Mouse (Mus musculus) neutrophil, adult 5-6 weeks (primary cell): ENCODE results near the gene Rhebl1. TPM values are rescaled to one million over a fixed set of nuclear protein-coding genes. Genes with fewer than 3 reads are reported as not detected.

Experiments
- ATAC-seq: fragments of 151-379, 151-347 bp; 2 replicates; pipeline ENCODE4 v1.8.0; 2017; ENCODE audit warnings: mild to moderate bottlenecking, moderate TSS enrichment; ENCODE audit not compliant: insufficient number of reproducible peaks, poor library complexity, low FRiP score, severe bottlenecking; ENCODE audit errors: extremely low read depth
- total RNA-seq: library from RNA; stranded (forward); fragments of 200-1000 nt; gene quantifications from 2 replicates; pipeline ENCODE4 v1.2.3, GENCODE M21; 2017

The Rhebl1 gene
- total RNA-seq, 1 experiment from 2014 or later = 18.3 TPM

DNA sequence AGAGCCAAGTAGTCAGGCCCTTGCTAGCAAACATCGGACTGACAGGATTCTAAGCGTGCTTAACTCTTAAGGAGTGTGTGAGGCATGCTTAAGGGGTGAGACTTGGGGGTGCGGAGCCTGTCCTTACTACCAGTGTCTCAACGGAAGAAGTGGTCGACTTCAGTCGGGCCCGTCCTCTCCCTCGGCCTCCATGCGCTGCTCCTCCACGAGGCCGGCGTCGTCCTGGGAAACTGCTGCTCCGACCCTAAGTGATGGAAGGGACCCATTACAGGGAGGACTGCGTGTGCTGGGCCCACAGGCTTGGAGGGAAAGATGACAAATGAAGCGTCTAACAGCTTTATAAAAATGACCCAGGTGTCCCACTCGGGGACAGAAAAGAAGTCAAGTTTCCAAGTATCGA lies 33.4 kb downstream of the Rhebl1 start:
- ATAC-seq = no peak

DNA sequence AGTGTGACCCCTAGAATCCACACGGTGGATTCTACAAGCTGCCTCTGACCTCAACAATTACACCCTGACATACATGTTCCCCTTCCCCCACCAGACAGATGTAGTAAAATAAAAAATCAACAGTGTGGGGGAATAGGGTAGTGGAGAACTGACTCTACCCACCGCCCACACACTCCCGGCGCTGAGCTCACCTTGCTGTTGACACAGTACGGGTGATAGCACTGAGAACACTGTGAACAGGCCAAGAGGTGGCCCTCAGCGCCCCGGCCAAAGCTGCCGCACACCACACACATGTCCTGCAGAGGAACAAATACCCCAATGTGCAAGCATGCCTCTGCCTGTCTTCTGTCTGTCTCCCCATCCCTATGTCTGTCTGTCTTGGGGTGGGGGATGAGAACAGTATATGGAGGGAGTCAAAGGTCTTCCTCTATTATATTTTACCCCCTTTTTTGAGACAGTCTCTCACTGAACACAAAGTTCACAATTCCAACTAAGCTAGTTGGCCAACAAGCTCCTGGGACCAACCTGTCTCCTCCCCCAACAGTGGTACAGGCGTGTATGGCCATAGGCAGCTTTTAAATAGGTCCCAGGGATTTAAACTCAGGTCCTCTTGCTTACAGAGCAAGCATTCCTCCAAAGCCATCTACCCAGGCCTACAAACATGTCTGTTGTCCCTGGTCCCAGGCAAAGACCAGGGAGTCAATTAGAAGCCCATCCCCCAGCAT lies 34.9 kb downstream of the Rhebl1 start:
- ATAC-seq = no peak

DNA sequence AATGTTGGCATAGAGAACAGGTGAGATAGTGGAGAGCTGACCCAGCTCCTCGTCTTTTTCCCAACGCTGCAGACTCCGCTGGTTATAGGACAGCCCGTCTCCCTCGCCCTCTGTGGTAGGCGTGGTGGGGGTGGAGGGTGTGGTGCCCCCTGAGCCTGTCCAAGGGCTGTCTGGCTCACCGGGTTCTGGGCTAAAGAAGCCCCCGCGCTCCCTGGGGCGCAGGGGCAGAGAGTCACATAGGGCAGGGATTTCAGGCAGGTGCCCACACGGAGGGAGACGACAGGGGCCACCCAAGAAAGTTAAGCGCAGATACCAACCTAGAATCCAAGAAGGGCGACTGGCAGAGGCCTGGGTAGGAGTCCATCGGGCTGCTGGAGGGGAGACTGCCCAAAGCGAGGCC lies 40.1 kb downstream of the Rhebl1 start:
- no peak for ATAC-seq

DNA sequence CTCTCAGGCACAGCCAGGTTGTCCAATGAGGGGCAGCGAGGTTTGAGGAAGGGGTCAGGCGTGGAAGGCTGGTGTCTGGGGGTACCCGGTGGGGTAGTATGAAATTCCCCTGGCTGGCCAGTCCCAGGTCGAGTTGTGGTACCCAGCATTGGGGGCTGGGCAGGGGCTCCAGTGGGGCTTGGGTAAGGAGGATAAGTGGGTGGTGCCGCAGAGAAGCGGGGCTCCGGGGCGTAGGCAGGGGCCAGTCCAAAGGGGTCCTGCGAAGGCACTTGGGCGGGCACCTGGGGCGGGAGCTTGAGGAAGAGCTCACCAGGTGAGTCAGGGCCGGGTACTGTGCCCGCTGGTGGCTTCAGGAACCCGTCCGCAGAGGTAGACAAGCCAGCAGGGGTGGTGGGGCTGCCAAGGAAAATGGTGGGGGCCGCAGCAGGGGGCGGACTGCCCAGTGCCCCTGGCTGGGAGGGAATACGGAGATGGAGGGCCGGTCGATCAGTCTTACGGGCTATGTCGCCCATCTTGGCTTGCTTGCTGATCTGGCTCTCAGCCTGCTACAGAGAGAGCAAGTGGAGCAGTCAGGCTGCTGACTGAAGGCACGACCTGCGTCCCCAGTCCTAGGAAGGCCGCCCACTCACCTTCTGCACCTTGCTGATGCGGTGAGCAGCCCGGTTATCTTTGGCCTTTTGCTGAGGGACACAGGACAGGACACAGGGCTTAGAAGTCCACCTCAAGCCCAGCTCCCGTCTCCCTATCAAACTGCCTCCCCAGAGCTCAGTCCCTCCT lies 41.0 kb downstream of the Rhebl1 start:
- no peak for ATAC-seq

DNA sequence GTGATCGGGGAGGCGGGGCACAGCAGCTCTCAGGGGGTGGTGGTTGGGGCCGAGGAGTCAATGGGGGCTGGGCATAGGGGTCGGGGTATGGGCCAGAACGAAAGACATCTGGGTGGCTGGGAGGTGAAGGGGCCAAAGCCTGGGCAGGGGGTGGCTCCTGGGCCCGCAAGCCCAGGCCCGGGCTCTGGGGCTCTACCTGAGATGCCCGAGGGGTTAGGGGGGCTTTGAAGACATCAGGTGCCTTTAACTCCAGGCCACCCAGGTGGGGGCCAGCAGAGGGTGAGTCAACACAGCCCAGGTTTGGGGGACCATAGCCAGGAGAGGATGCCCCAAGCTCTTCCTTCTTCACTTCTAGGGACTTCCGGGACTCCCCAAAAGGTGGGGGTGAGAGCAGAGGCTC lies 41.6 kb downstream of the Rhebl1 start:
- no peak for ATAC-seq

DNA sequence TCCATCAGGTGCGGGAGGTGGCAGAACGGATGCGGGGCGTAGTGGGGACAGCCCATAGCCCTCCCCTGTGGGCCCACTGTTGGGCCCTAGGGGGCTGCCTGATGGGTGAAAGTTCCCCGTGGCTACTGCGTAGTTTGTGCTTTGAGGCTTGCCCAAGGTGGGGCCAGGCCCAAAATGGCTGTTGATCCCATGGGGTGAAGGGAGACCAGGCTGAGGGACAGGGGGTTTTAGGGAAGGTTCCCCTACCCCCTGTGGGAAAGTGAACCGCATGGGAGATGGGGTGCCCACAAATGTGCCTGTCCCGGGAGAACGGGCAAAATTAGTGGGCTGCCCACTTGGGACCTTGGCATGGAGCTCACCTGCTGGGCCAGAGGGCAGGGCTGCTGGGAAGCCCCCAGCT lies 42.3 kb downstream of the Rhebl1 start:
- no peak for ATAC-seq

DNA sequence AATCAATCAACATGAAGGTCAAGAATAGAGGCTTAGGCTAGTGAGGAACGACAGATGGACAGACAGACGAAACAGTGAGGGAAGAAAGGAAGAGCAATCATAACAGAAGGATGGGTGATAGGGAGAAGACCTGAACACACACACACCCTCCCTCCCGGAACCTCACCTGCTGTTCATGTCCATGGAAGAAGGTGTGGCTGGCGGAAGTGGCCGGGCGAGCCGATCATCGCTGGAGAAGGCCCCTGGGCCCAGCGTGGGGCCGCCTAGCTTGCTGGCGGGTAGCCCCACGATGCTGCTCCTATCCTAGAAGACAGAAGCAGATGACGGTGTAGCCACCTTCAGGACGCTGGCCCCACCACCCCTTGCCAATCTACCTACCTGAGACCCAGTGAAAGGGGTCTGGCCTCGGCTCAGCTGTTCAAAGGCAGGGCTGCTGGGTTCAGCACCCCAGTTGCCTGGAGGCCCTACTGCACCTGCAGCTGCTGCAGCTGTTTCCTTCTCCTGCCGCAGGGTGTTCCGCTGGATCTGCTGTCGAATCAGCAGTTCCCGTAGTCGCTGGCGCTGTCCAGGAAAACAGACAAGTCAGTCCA lies 43.0 kb downstream of the Rhebl1 start:
- ATAC-seq = no peak

DNA sequence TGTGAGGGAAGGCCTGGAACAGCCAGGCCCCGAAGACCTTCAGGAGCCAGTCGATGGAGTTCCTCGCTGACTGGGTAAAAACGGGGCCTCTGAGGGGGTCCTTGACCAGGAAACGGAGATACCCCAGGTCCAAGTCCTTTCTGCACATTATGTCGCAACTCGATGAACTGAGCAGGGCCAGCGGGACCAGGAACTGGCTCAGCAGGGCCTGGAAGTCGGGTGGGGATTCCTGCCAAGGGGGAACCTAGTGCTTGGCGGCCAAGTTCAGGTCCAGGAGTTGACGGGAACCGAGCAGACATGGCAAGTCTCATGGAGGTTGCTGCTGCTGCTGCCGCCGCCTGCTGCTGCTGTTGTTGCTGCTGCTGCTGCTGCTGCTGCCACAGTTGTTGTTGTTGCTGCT lies 43.7 kb downstream of the Rhebl1 start:
- ATAC-seq = no peak

DNA sequence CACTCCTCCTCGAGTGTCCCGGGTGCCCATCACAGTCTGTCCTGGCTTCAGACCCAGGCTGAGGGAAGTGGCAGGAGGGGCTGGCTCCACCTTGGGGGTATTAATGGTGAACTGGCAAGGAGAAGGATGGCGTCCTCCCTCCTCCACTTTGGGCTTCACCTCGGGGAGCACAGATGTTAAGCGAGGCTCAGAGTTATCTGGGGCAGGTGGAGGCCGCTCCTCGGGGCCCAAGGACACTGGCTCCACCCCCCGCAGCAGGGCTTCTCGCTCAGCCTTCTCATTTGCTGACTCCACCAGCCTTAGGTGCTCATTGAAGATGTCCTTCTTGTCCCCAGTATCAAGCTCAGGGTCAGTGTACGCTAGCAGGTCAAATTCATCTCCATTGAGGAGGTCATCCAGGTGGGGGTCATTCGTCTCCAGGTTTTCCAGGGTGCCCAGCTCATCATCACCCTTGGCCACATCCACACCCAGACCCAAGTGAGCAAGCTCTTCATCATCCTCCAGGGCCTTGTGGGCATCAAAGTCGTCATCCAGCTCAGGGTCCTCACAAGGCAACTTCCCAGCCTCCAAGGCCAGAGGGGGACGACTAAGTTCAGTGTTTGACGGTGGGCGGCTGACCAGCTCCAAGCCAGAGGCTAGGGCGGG lies 44.3 kb downstream of the Rhebl1 start:
- ATAC-seq = no peak

DNA sequence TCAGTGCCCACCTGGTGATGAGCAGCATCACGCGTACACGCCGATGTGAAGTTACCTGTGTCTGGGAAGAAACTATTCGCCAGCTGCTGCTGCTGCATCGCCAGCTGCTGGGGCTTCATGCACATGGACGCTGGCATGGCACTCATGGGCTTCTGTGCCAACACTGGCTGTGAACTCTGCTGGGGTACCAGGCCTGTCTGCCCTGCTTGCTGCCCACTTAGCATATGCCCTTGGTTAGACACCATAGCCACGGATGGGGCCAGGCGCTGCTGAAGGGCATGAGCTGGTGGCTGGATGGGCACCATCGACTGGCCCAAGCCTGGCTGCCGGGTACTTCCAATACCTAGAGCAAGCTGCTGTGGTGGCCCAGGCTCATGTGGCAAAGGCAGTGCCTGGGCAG lies 45.2 kb downstream of the Rhebl1 start:
- ATAC-seq = no peak

DNA sequence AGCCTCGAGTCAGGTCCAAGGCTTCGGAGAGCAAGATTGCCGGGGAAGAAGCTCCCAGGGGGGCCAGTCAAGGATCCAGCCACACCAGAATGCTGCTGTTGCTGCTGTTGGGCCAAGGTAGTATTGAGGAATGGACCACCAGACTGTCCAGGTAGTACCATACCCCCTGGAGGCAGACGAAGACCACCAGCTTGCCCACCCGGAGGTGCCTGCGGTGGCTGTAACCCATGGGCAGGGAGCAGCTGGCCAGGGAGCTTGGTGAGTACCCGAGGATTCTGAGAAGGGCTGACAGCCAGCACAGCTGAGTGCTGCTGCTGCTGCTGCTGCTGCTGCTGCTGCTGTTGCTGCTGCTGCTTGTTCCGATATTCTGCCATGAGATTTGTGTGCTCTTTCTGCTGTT lies 48.2 kb downstream of the Rhebl1 start:
- ATAC-seq = no peak

DNA sequence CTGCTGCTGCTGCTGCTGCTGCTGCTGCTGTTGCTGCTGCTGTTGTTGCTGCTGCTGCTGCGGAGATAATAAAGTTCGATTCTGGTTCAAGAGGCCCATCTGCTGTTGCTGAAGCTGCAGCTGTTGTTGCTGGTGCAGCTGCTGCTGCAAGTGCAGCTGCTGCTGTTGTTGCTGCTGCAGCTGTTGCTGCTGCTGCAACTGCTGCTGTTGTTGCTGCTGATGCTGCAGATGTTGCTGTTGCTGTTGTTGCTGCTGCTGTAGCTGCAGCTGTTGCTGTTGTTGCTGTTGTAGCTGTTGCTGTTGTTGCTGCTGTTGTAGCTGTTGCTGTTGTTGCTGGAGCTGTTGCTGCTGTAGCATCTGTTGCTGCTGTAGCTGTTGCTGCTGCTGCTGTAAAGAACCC lies 49.2 kb downstream of the Rhebl1 start:
- ATAC-seq = no peak

DNA sequence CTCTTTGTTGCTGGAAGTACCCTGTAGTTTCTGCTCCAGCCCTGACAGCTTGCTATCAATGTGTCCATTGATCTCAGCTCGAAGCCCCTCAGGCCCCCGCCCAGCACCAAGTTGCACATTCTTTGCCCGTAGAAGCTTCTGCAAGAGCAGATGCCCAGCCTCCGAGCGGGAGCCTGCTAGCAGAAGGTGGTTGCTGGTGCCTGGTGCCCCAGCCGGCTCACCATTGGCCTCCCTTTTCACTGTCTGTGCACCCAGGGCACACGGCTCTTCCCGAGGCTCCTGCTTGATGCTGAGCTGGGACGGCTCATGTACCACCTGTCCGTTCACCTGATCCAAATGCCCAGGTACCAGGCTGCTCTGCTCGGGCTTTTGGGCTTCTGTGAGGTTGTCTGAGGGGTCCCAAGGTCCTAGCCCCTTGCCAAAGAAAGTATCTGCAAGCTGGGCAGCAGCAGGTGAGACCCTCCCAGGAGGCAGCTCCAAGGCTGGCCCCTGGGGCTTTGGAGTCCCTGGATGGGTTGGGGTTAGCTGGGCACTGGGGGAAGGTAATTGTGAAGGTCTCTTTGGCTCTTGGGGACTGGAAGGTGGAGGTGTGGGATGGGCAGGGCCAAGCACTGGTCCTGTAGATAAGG lies 50.6 kb downstream of the Rhebl1 start:
- ATAC-seq = no peak

DNA sequence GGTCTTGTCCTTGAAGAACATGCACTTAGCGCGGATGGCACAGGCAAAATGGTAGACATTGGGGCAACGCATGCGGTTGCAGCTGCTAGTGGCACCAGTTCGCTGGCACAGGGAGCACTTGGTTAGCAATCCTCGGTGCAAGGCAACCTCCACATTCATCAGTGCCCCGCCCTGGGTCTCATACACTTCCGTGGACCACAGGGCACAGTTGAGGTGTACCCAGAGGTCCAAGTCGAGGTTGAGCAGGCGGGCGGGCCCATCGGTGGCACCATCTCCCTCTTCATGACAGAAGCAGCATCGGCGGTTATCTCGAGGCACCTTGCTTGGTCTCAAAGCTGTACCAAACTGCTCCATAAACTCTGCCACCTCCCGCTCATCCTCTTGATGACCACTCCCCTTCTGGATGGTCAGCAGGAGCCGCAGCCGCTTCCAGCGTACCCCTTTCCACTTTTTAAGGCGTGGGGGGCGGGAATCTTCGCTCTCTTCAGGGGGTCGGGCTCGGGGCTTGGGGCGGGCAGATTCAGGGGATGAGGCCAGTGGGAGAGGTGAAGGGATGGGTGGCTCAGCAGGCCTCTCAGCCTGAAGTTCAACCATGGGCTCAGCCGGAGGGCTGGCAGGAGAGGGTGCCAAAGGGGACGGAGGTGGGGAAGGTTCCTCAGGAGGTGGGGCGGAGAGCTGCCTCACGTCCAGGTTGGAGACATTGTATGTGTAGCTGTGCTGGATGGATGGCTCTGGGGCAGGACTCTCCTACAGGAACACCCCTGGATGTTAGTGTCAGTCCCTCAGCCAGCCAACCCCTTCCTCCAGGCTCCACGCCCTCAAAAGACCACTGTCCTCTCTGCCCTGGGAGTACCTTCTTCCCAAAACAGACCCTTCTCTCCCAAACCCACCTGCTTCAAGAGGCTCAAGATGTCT lies 54.4 kb downstream of the Rhebl1 start:
- ATAC-seq = no peak

DNA sequence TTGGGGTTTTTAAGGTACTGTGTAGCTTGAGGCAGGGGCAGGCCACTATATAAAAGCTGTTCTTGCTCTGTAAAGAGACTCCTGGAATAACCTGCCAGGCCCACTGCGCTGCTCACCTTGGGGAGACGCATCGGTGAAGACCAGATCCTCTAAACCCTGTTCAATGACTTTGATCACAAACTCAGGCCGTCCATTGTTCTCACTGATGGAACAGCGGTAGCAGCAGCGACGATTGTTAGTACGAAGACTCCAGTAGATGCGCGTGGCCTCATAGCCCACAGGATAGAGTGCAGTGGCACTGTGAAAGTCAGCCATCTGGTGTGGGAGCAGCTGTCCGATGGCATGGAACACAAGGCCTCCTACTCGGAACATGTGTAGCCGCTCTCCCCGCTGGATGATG lies 55.2 kb downstream of the Rhebl1 start:
- ATAC-seq = no peak

DNA sequence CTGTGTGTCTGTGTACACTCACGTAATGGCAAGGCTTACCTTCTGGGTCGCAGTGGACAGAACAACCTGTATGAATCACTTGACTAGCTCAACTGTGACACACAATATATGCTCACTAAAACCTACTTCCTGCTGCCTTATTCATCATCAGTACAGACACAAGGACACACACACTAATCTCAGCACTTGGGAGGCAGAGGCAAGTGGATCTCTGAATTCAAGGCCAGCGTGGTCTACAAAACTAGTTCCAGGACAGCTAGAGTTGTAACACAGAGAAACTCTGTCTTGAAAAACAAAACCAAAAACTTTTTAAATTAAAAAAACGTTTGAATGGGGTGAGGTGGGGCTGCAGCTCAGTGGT lies 56.6 kb downstream of the Rhebl1 start:
- no peak for ATAC-seq

DNA sequence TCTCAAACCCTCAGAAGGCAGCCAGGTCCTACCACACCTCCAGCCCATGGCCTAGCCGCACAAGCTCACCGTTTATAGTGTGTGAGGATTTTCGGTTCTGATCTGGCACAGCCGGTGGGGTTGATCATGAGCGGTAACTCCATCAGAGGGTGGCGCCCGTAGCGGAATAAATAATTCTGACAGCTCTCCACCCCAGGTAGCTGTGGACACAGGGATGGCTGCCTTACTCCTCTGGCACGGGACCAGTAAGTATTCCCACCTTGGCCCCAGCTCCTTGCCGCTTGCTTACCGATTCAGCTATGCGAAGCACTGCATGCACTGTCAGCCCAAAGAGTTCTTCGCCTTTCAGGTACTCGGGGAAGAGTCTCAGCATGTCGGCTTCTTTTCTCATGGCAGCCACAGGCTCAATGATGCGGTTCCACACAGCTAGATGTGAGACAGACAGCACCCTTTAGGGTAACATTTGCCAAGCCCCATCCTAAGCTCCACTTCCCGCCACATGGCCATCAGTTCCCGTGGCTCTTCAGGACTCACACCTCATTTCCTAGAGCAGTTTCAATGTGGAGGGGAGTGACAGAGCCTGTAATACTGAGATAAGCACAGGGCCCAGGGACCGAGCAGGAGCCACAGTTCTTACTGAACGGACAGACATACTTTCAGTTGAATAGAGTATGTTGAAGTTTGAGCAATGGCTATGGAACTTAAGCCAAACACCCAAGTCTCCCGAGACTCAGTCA lies 57.2 kb downstream of the Rhebl1 start:
- ATAC-seq = no peak

DNA sequence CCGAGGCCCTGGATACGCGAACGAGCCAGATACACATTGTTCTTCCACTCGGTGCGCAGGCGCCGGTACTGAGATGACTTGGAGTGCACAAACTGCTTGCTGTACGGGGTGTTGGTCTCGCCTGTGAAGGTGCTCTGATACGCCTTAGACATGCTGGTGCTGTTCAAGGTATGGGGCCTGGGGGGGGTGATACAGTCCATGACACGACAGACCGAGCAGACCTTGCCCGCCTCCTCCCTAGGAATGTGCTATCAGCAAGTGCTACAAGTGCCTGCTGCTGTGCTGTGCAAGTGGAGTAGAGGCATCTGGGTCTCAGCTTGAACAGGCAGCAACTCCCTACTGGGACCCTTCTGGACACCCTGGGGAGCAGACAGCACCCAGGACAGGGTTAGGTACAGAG lies 59.0 kb downstream of the Rhebl1 start:
- no peak for ATAC-seq
